Mouse (Mus musculus): Measurements from ENCODE around the gene Pbx4. TPM values are rescaled to one million over a fixed set of nuclear protein-coding genes. Genes with fewer than 3 reads are reported as not detected.

Pbx4 gene
- polyA plus RNA-seq, 1 experiment from 2014 or later: 11.5 TPM

GRCm38 (mm10) chr8:69870907-69871306 is 38.6 kb downstream of the Pbx4 start:
- no peak overlapping the region for H3K4me3 ChIP-seq (ENCODE audit: low read depth, low read length)

GRCm38 (mm10) chr8:69874155-69874554 is 41.9 kb downstream of the Pbx4 start:
- peaks cover 13% of the 10 kb centered on the region for H3K27me3 ChIP-seq (ENCODE audit: control insufficient read depth, insufficient read depth, low read length)
- no peak overlapping the region for H3K4me3 ChIP-seq (ENCODE audit: low read depth, low read length)
- H3K36me3 ChIP-seq (ENCODE audit: control insufficient read depth, insufficient read depth, low read length): no peaks in the 10 kb centered on the region
- 14% methylated on average over 9 of the region's 9 CpGs for WGBS
- no peaks in the 10 kb centered on the region for H3K4me1 ChIP-seq (ENCODE audit: control insufficient read depth, insufficient read depth, low read length)
- ATAC-seq (ENCODE audit: insufficient number of reproducible peaks, low FRiP score, low TSS enrichment, low read depth): no peak
- H3K9me3 ChIP-seq (ENCODE audit: control insufficient read depth, low read length): no peaks in the 10 kb centered on the region
- DNase-seq (ENCODE audit: low spot score): peak; percentile 81
- H3K9ac ChIP-seq (ENCODE audit: low read length): no peak overlapping the region
- H3K4me2 ChIP-seq (ENCODE audit: low read depth, severe bottlenecking): no peak overlapping the region
- no peak overlapping the region for H3K27ac ChIP-seq (replicated peaks; ENCODE audit: low read depth, low read length)

More at GRCm38 (mm10) chr8:69870907-69871306, 38.6 kb downstream of the Pbx4 start:
- DNase-seq (ENCODE audit: low spot score) (no peak), ATAC-seq (ENCODE audit: insufficient number of reproducible peaks, low FRiP score, low TSS enrichment, low read depth) (no peak)
- H3K9me3 ChIP-seq (ENCODE audit: control insufficient read depth, low read length): no peaks in the 10 kb centered on the region
- no peak overlapping the region for H3K4me2 ChIP-seq (ENCODE audit: low read depth, severe bottlenecking)
- H3K27ac ChIP-seq (replicated peaks; ENCODE audit: low read depth, low read length): no peak overlapping the region
- no peaks in the 10 kb centered on the region for H3K36me3 ChIP-seq (ENCODE audit: control insufficient read depth, insufficient read depth, low read length)
- WGBS: 84% methylated on average over 6 of the region's 6 CpGs
- H3K27me3 ChIP-seq (ENCODE audit: control insufficient read depth, insufficient read depth, low read length): no peaks in the 10 kb centered on the region
- no peak overlapping the region for H3K9ac ChIP-seq (ENCODE audit: low read length)
- H3K4me1 ChIP-seq (ENCODE audit: control insufficient read depth, insufficient read depth, low read length): no peaks in the 10 kb centered on the region

- Histone ChIP-seq H3K27me3 (ENCODE audit: control insufficient read depth, insufficient read depth, low read length) (peaks cover 17% of the 10 kb centered on the region), H3K36me3 (ENCODE audit: control insufficient read depth, insufficient read depth, low read length) (no peaks in the 10 kb centered on the region), H3K9ac (ENCODE audit: low read length) (no peak overlapping the region; the same call in 1 of the 2 replicates)
Measured at GRCm38 (mm10) chr8:69874654-69875053, 42.4 kb downstream of the Pbx4 start.

GRCm38 (mm10) chr8:69876097-69876496 is 43.8 kb downstream of the Pbx4 start:
- Histone ChIP-seq H3K36me3 (ENCODE audit: control insufficient read depth, insufficient read depth, low read length) (no peaks in the 10 kb centered on the region), H3K4me3 (ENCODE audit: low read depth, low read length) (no peak overlapping the region), H3K27ac (replicated peaks; ENCODE audit: low read depth, low read length) (no peak overlapping the region), H3K27me3 (ENCODE audit: control insufficient read depth, insufficient read depth, low read length) (peaks cover 31% of the 10 kb centered on the region), H3K4me1 (ENCODE audit: control insufficient read depth, insufficient read depth, low read length) (no peaks in the 10 kb centered on the region), H3K9me3 (ENCODE audit: control insufficient read depth, low read length) (no peaks in the 10 kb centered on the region), H3K4me2 (ENCODE audit: low read depth, severe bottlenecking) (no peak overlapping the region), H3K9ac (ENCODE audit: low read length) (no peak overlapping the region)
- 47% methylated on average over 10 of the region's 10 CpGs for WGBS
- peak; percentile 33; the same call in 1 of the 2 replicates for ATAC-seq (ENCODE audit: insufficient number of reproducible peaks, low FRiP score, low TSS enrichment, low read depth)
- DNase-seq (ENCODE audit: low spot score): no peak

More at GRCm38 (mm10) chr8:69874654-69875053, 42.4 kb downstream of the Pbx4 start:
- Histone ChIP-seq H3K4me1 (ENCODE audit: control insufficient read depth, insufficient read depth, low read length) (no peaks in the 10 kb centered on the region), H3K4me2 (ENCODE audit: low read depth, severe bottlenecking) (no peak overlapping the region), H3K27ac (replicated peaks; ENCODE audit: low read depth, low read length) (no peak overlapping the region), H3K9me3 (ENCODE audit: control insufficient read depth, low read length) (no peaks in the 10 kb centered on the region), H3K4me3 (ENCODE audit: low read depth, low read length) (no peak overlapping the region)
- WGBS: 87% methylated on average over 13 of the region's 13 CpGs
- DNase-seq (ENCODE audit: low spot score) (no peak), ATAC-seq (ENCODE audit: insufficient number of reproducible peaks, low FRiP score, low TSS enrichment, low read depth) (no peak)

- WGBS: 70% methylated on average over 10 of the region's 10 CpGs
- Histone ChIP-seq H3K27me3 (ENCODE audit: control insufficient read depth, insufficient read depth, low read length) (peaks cover 40% of the 10 kb centered on the region), H3K36me3 (ENCODE audit: control insufficient read depth, insufficient read depth, low read length) (no peaks in the 10 kb centered on the region), H3K9me3 (ENCODE audit: control insufficient read depth, low read length) (no peaks in the 10 kb centered on the region), H3K27ac (replicated peaks; ENCODE audit: low read depth, low read length) (no peak overlapping the region), H3K4me2 (ENCODE audit: low read depth, severe bottlenecking) (no peak overlapping the region), H3K9ac (ENCODE audit: low read length) (no peak overlapping the region), H3K4me1 (ENCODE audit: control insufficient read depth, insufficient read depth, low read length) (no peaks in the 10 kb centered on the region), H3K4me3 (ENCODE audit: low read depth, low read length) (no peak overlapping the region)
- ATAC-seq (ENCODE audit: insufficient number of reproducible peaks, low FRiP score, low TSS enrichment, low read depth): no peak
- no peak for DNase-seq (ENCODE audit: low spot score)
Measured at GRCm38 (mm10) chr8:69876967-69877366, 44.7 kb downstream of the Pbx4 start.

GRCm38 (mm10) chr8:69877396-69877795 is 45.1 kb downstream of the Pbx4 start:
- H3K4me2 ChIP-seq (ENCODE audit: low read depth, severe bottlenecking): no peak overlapping the region
- H3K27ac ChIP-seq (replicated peaks; ENCODE audit: low read depth, low read length): no peak overlapping the region
- H3K9ac ChIP-seq (ENCODE audit: low read length): no peak overlapping the region
- no peaks in the 10 kb centered on the region for H3K36me3 ChIP-seq (ENCODE audit: control insufficient read depth, insufficient read depth, low read length)
- WGBS: 85% methylated on average over 4 of the region's 4 CpGs
- DNase-seq (ENCODE audit: low spot score) (no peak), ATAC-seq (ENCODE audit: insufficient number of reproducible peaks, low FRiP score, low TSS enrichment, low read depth) (no peak)
- H3K4me1 ChIP-seq (ENCODE audit: control insufficient read depth, insufficient read depth, low read length): no peaks in the 10 kb centered on the region
- H3K9me3 ChIP-seq (ENCODE audit: control insufficient read depth, low read length): no peaks in the 10 kb centered on the region
- H3K4me3 ChIP-seq (ENCODE audit: low read depth, low read length): no peak overlapping the region
- H3K27me3 ChIP-seq (ENCODE audit: control insufficient read depth, insufficient read depth, low read length): peaks cover 44% of the 10 kb centered on the region

- Histone ChIP-seq H3K9me3 (ENCODE audit: control insufficient read depth, low read length) (no peaks in the 10 kb centered on the region), H3K27ac (replicated peaks; ENCODE audit: low read depth, low read length) (no peak overlapping the region), H3K4me2 (ENCODE audit: low read depth, severe bottlenecking) (no peak overlapping the region), H3K4me1 (ENCODE audit: control insufficient read depth, insufficient read depth, low read length) (no peaks in the 10 kb centered on the region), H3K4me3 (ENCODE audit: low read depth, low read length) (no peak overlapping the region), H3K9ac (ENCODE audit: low read length) (no peak overlapping the region), H3K27me3 (ENCODE audit: control insufficient read depth, insufficient read depth, low read length) (peaks cover 50% of the 10 kb centered on the region), H3K36me3 (ENCODE audit: control insufficient read depth, insufficient read depth, low read length) (no peaks in the 10 kb centered on the region)
- ATAC-seq (ENCODE audit: insufficient number of reproducible peaks, low FRiP score, low TSS enrichment, low read depth) (no peak), DNase-seq (ENCODE audit: low spot score) (no peak)
- 52% methylated on average over 3 of the region's 3 CpGs for WGBS
Measured at GRCm38 (mm10) chr8:69877992-69878391, 45.7 kb downstream of the Pbx4 start.

GRCm38 (mm10) chr8:69879678-69880077 is 47.4 kb downstream of the Pbx4 start:
- WGBS: 63% methylated on average over 8 of the region's 8 CpGs
- H3K4me2 ChIP-seq (ENCODE audit: low read depth, severe bottlenecking): no peak overlapping the region
- H3K4me3 ChIP-seq (ENCODE audit: low read depth, low read length): no peak overlapping the region
- H3K9me3 ChIP-seq (ENCODE audit: control insufficient read depth, low read length): no peaks in the 10 kb centered on the region
- peaks cover 67% of the 10 kb centered on the region for H3K27me3 ChIP-seq (ENCODE audit: control insufficient read depth, insufficient read depth, low read length)
- no peaks in the 10 kb centered on the region for H3K36me3 ChIP-seq (ENCODE audit: control insufficient read depth, insufficient read depth, low read length)
- H3K27ac ChIP-seq (replicated peaks; ENCODE audit: low read depth, low read length): no peak overlapping the region
- DNase-seq (ENCODE audit: low spot score) (no peak), ATAC-seq (ENCODE audit: insufficient number of reproducible peaks, low FRiP score, low TSS enrichment, low read depth) (no peak)
- H3K4me1 ChIP-seq (ENCODE audit: control insufficient read depth, insufficient read depth, low read length): no peaks in the 10 kb centered on the region
- H3K9ac ChIP-seq (ENCODE audit: low read length): no peak overlapping the region

GRCm38 (mm10) chr8:69880841-69881240 is 48.5 kb downstream of the Pbx4 start:
- 10% methylated on average over 37 of the region's 37 CpGs for WGBS
- H3K36me3 ChIP-seq (ENCODE audit: control insufficient read depth, insufficient read depth, low read length): no peaks in the 10 kb centered on the region
- H3K4me1 ChIP-seq (ENCODE audit: control insufficient read depth, insufficient read depth, low read length): 0 out of 2 replicates have a peak, but pooled peaks cover 3% of the 10 kb centered on the region
- H3K4me3 ChIP-seq (ENCODE audit: low read depth, low read length): no peak overlapping the region
- no peak for ATAC-seq (ENCODE audit: insufficient number of reproducible peaks, low FRiP score, low TSS enrichment, low read depth)
- H3K27ac ChIP-seq (replicated peaks; ENCODE audit: low read depth, low read length): no peak overlapping the region
- peaks cover 79% of the 10 kb centered on the region for H3K27me3 ChIP-seq (ENCODE audit: control insufficient read depth, insufficient read depth, low read length)
- no peak for DNase-seq (ENCODE audit: low spot score)
- no peak overlapping the region for H3K9ac ChIP-seq (ENCODE audit: low read length)
- peak overlapping the region; percentile 42; the same call in 1 of the 2 replicates for H3K4me2 ChIP-seq (ENCODE audit: low read depth, severe bottlenecking)
- H3K9me3 ChIP-seq (ENCODE audit: control insufficient read depth, low read length): no peaks in the 10 kb centered on the region
